Mouse (Mus musculus) R1 (cell line): ENCODE measurements around the gene Kcne4.

Experiments used
- DNase-seq: peaks from one replicate; pipeline ENCODE4 v3.0.0-alpha.2; 2018; ENCODE audit warnings: low read depth, low spot score

The Kcne4 gene

GRCm38 (mm10) chr1:78859573-78859972 lies 43.0 kb downstream of the Kcne4 start:
- no peak for DNase-seq

- peak; percentile 17 for DNase-seq
Measured at GRCm38 (mm10) chr1:78860056-78860455, 43.5 kb downstream of the Kcne4 start.

GRCm38 (mm10) chr1:78862281-78862680 lies 45.7 kb downstream of the Kcne4 start:
- DNase-seq, result no peak

- no peak for DNase-seq
Measured at GRCm38 (mm10) chr1:78863833-78864232, 47.3 kb downstream of the Kcne4 start.

- DNase-seq, result no peak
Measured at GRCm38 (mm10) chr1:78864351-78864750, 47.8 kb downstream of the Kcne4 start.

GRCm38 (mm10) chr1:78864799-78865346 lies 48.3 kb downstream of the Kcne4 start:
- no peak for DNase-seq

GRCm38 (mm10) chr1:78865991-78866390 lies 49.4 kb downstream of the Kcne4 start:
- DNase-seq, result no peak

GRCm38 (mm10) chr1:78866455-78866854 lies 49.9 kb downstream of the Kcne4 start:
- no peak for DNase-seq
